Mouse (Mus musculus): ENCODE data around the gene Unc119b.
A peak's percentile ranks its signal among the peaks of the same experiment; 100 is the strongest.
"Not testable (repeated sequence)": the region's sequence is repeated elsewhere in the genome, so short reads cannot be mapped to it uniquely, and the experiment has no call there.

The Unc119b gene

DNA sequence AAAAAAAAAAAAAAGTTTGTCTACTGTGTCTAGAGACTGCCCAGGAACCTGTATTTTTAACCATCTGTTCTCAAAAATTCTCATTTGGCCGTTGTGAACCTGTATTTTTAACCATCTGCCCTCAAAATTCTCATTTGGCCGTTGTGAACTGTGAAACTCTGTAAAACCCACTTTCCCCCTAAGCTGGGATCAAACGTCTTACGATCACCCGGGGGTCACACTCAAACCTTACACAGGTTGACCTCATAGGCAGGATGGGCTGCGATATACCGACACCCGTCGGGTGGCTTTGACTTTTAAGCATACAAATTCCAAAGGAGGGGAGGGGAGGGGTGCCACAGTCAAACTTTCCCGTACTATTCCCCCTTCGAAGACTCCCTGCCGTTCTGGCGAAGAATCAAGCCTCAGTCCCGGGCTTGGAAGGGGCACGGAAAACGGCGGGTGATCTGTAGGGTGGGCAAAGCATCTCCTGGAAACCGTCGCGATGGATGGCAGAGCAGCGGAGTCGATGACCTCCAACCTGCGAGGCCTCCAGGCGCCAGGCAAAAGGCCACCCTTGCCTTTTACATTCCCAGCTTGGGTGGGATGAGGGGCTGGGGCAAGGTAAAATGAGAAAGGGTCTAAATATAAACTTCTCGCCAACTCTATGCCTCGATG lies 22.3 kb upstream of the Unc119b start:
- peak; percentile 60 for DNase-seq

GRCm38 (mm10) chr5:115156401-115156800 lies 21.6 kb upstream of the Unc119b start:
- DNase-seq, result no peak

DNA sequence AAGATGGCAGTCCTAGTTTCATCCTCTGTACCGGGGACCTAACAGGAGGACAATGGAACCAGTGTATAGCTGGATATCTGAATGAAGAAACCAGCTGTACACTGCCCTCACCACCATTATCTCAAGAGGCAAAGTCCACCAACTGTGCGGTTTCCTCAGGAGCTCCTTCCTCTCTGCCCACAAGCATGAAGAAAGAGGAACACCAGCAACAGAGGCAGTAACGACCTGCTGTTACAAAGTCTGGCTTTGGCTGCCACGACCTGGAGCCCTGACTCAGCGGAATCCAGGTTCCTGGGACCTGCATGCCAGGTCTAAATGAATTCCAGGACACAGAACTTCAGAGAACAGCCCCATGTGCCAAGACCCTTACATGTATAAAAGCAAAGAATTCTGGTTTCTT lies 21.1 kb upstream of the Unc119b start:
- DNase-seq, result no peak

GRCm38 (mm10) chr5:115155156-115155631 lies 20.4 kb upstream of the Unc119b start:
- DNase-seq, result no peak

GRCm38 (mm10) chr5:115152132-115152956 lies 17.6 kb upstream of the Unc119b start:
- DNase-seq, result no peak

DNA sequence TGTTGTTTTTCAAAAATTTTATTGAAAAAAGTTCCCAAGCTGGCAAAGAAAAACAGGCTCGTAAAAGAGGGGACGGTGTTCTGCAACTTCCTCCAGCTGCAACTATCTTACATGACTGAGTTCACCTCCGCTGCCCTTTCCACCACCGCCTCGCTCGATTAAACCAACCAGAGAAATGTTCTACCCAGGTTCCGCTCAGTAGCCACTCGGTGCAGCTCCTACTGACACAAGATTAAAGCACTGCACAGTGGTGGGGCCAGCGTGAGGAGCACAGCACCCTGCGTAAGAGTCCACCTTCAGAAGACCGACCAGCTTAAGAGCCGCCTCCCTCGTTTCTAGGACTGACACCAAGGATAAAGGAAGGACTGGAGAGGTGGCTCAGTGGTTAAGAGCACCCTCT lies 16.7 kb upstream of the Unc119b start:
- no peak for DNase-seq

DNA sequence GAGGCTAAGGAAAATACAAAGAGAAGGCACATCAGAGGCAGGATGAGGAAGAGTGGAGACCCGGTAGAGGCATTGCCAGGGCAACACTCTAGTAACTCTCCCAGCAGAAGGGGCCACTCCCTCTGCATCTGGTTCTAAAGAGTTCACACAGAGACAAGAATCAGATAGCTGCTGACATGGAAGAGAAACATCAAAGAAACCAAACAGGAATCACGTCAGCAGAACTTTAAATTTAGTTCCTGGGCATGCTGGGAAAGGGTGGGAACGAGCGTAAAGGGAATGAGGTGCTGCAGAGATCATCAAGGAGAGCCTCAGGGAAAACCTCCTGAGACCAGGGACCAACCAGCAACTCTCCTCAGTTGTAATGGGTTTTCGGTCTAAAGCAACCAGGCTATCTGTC lies 16.2 kb upstream of the Unc119b start:
- no peak for DNase-seq

- no peak for DNase-seq
Measured at GRCm38 (mm10) chr5:115149675-115150459, 15.1 kb upstream of the Unc119b start.

GRCm38 (mm10) chr5:115148872-115149271 lies 14.1 kb upstream of the Unc119b start:
- not testable (repeated sequence) for DNase-seq

GRCm38 (mm10) chr5:115148378-115148777 lies 13.6 kb upstream of the Unc119b start:
- DNase-seq, result no peak

GRCm38 (mm10) chr5:115147388-115147787 lies 12.6 kb upstream of the Unc119b start:
- DNase-seq, result no peak

GRCm38 (mm10) chr5:115146747-115147130 lies 12.0 kb upstream of the Unc119b start:
- DNase-seq, result no peak

- no peak for DNase-seq
Measured at GRCm38 (mm10) chr5:115145976-115146746, 11.4 kb upstream of the Unc119b start.

GRCm38 (mm10) chr5:115145253-115145968 lies 10.6 kb upstream of the Unc119b start:
- DNase-seq, result no peak

DNA sequence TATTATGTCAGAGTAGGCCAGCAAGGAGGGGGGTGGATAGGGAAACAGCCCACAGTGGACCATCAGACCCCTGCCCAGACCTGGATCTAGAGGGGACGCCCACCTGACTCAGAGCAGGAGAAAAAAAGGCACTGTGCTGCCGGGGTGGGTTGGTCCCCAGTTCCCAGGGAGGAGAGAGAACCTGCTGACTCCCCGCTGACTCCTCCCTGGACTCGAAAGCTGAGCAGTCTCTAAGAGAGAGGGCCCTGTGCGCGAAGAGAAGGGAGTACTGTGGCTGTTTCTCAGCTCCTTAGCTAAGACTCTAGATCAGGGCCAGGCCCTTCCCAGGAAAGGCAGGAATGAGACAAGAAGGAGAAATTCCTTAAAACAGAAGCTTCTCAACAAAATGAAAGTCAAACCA lies 9.7 kb upstream of the Unc119b start:
- DNase-seq, result no peak

- no peak for DNase-seq
Measured at GRCm38 (mm10) chr5:115143552-115143951, 8.8 kb upstream of the Unc119b start.

GRCm38 (mm10) chr5:115142166-115142697 lies 7.5 kb upstream of the Unc119b start:
- no peak for DNase-seq

GRCm38 (mm10) chr5:115140726-115141125 lies 6.0 kb upstream of the Unc119b start:
- DNase-seq, result no peak

DNA sequence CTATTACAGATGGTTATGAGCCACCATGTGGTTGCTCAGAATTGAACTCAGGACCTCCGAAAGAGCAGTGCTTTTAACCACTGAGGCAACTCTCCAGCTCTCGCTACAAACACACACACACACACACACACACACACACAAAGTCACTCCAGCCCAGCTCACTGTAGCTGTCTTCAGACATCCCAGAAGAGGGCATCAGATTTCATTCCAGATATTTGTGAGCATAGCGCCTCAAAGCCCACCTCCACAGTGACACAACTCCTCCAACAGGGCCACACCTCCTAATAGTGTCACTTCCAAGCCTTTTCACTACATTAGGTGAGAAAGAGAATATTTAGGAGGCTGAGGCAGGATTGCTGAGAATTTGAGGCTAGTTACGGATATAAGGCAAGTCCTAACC lies 4.3 kb upstream of the Unc119b start:
- DNase-seq, result no peak

GRCm38 (mm10) chr5:115133358-115134066 lies 1.3 kb downstream of the Unc119b start:
- no peak for DNase-seq

DNA sequence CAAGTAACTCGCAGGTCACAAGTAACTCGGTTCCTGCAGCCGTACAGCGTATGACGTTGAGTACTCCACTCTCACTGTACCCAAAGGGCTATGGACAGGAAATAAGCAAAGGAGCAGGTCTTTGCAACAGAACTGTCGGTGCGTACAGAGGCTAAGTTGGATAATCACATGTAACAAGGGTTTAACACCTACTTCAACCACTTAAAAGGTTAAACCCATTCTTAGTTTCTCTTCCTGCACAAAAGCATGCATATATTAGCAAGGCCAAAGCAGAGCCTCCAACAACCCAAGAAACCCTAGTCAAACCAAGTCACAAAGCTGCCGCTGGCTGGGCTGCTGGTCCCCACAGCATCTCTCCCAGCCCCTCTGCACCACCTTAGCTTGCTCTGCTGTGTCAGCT lies 2.3 kb downstream of the Unc119b start:
- DNase-seq, result no peak

All from embryo, embryonic 11 days (tissue).